Mouse (Mus musculus) liver, embryonic 12.5 days (tissue): ENCODE measurements around the gene Fpgs. TPM values are rescaled to one million over a fixed set of nuclear protein-coding genes. Genes with fewer than 3 reads are reported as not detected.

ENCODE experiments used
- ATAC-seq: fragments of 200-750 bp; cut with Nextera tagmentation; 2 replicates; pipeline ENCODE4 v1.8.0; 2017; ENCODE audit warnings: moderate number of reproducible peaks, mild to moderate bottlenecking, moderate library complexity
- H3K27ac ChIP-seq: fragments of 300-500 bp; sonication (generic); 2 replicates; pipeline ENCODE4 v1.5.1; 2016; ENCODE audit warnings: mild to moderate bottlenecking
- H3K27me3 ChIP-seq: fragments of 300-500 bp; sonication (generic); replicated peaks from 2 replicates; pipeline ENCODE4 v1.6.1; 2016; ENCODE audit warnings: mild to moderate bottlenecking, moderate library complexity
- H3K36me3 ChIP-seq: fragments of 300-500 bp; sonication (generic); 2 replicates; pipeline ENCODE4 v1.6.1; 2016; ENCODE audit warnings: mild to moderate bottlenecking, moderate library complexity
- H3K4me1 ChIP-seq: fragments of 300-500 bp; sonication (generic); 2 replicates; pipeline ENCODE4 v1.6.1; 2016
- H3K4me2 ChIP-seq: fragments of 300-500 bp; sonication (generic); 2 replicates; pipeline ENCODE4 v1.6.1; 2016; ENCODE audit warnings: mild to moderate bottlenecking, moderate library complexity
- H3K4me3 ChIP-seq: fragments of 300-500 bp; sonication (generic); 2 replicates; pipeline ENCODE4 v1.5.1; 2016; ENCODE audit warnings: mild to moderate bottlenecking, moderate library complexity
- H3K9ac ChIP-seq: fragments of 300-500 bp; sonication (generic); 2 replicates; pipeline ENCODE4 v1.6.1; 2016; ENCODE audit warnings: mild to moderate bottlenecking, moderate library complexity
- H3K9me3 ChIP-seq: fragments of 300-500 bp; sonication (generic); replicated peaks from 2 replicates; pipeline ENCODE4 v1.6.1; 2016; ENCODE audit warnings: mild to moderate bottlenecking, moderate library complexity
- WGBS: fragments of 180-500 bp; shearing (Covaris S2); methylation state at CpG from one replicate; pipeline ENCODE4 v1.1.7; 2016; ENCODE audit not compliant: insufficient replicate concordance; 5-methylcytosine and 5-hydroxymethylcytosine counted together
- polyA plus RNA-seq: library from polyadenylated mRNA; unstranded; fragments of >200 nt; fragmentation: Nextera tagmentation; extraction: Ambion mirVana; gene quantifications from 2 replicates; pipeline ENCODE4 v1.2.1, GENCODE M21; 2016

Gene Fpgs
- 32.8 and 35.8 TPM in 2 replicates for polyA plus RNA-seq

DNA sequence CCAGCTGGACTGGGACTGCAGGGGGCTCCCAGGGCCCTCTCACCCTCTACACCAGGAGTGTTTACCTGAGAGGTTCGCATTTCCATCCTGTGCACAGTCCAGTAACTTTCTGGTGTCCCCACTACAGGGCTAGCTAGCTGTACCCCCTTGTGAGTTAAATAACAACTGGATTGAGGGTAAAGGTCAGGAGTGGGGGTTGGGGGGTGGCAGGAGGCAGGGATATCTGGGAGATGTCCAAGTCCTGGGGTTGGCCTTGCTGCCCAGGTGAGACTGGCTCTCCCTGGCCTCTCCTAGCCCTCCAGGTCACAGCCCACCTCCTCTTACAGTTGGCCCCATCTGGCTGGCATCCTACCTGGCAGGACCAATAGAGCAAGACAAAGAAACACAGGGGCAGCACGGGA is at the start of gene Fpgs:
TSS of gene Fpgs (minus strand) at position 125 of the 401 bp plus-strand sequence.
- no peak within 1 kb of the TSS for H3K4me3 ChIP-seq
- no peak within 1 kb of the TSS for H3K9ac ChIP-seq
- no peaks in the 10 kb centered on the region for H3K27me3 ChIP-seq
- H3K9me3 ChIP-seq = no peaks in the 10 kb centered on the region
- H3K4me2 ChIP-seq = peak within 1 kb of the TSS; percentile 26; the same call in 1 of the 2 replicates
- 69% methylated on average over 2 of the region's 2 CpGs for WGBS
- peak; percentile 50 for ATAC-seq
- H3K36me3 ChIP-seq = peaks cover 73% of the 10 kb centered on the region
- peaks cover 10% of the 10 kb centered on the region for H3K4me1 ChIP-seq
- peak within 1 kb of the TSS; percentile 76 for H3K27ac ChIP-seq

DNA sequence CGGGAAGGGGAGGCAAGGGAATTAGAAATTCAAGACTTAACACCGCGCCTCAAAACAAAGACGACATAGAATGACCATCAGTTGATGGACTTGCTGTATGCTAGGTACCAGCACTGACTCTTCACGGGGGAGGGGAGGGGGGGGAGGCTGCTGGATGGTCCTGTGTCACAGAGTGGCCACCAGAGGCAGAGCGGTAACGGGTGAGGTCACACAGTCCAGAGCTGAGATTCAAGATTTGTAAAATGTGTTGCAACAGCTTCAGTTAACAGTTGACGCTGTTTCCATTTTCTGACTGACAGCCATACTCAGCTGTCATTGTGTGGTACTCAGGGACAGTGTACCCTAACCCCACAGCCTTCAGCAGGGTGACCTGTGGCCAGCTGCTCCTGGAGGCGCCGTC is 48.2 kb upstream of the Fpgs start:
- no peak overlapping the region for H3K4me3 ChIP-seq
- H3K36me3 ChIP-seq = peaks cover 31% of the 10 kb centered on the region
- 65% methylated on average over 10 of the region's 10 CpGs for WGBS
- no peaks in the 10 kb centered on the region for H3K9me3 ChIP-seq
- no peak for ATAC-seq
- no peak overlapping the region for H3K9ac ChIP-seq
- H3K4me1 ChIP-seq = peaks cover 4% of the 10 kb centered on the region; the same call in 1 of the 2 replicates
- H3K27ac ChIP-seq = no peak overlapping the region
- no peaks in the 10 kb centered on the region for H3K27me3 ChIP-seq
- no peak overlapping the region for H3K4me2 ChIP-seq

DNA sequence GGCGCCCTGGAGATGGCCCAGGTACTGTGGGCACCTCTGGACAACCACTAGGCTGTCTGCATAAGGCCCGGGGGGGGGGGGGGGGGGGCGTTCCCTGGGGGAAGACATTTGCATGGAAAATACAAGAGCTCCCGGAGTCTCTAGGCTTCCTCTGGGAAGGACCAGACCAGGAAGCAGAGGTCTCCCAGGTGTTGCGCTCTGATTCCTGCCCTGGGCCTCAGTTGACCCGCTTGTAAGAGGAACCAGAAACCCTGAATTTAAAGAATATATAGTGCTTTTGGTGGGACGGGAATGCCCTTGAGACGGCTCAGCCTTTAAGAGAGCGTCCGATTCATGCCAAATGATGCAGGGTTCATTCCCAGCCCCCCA is 47.7 kb upstream of the Fpgs start:
- no peak for ATAC-seq
- Histone ChIP-seq H3K36me3 (peaks cover 34% of the 10 kb centered on the region), H3K9me3 (no peaks in the 10 kb centered on the region), H3K27me3 (no peaks in the 10 kb centered on the region), H3K4me2 (peak overlapping the region; percentile 29), H3K9ac (no peak overlapping the region), H3K4me3 (peak overlapping the region; percentile 2; the same call in 1 of the 2 replicates), H3K27ac (no peak overlapping the region), H3K4me1 (peaks cover 1% of the 10 kb centered on the region; the same call in 1 of the 2 replicates)
- WGBS = 69% methylated on average over 9 of the region's 10 CpGs

DNA sequence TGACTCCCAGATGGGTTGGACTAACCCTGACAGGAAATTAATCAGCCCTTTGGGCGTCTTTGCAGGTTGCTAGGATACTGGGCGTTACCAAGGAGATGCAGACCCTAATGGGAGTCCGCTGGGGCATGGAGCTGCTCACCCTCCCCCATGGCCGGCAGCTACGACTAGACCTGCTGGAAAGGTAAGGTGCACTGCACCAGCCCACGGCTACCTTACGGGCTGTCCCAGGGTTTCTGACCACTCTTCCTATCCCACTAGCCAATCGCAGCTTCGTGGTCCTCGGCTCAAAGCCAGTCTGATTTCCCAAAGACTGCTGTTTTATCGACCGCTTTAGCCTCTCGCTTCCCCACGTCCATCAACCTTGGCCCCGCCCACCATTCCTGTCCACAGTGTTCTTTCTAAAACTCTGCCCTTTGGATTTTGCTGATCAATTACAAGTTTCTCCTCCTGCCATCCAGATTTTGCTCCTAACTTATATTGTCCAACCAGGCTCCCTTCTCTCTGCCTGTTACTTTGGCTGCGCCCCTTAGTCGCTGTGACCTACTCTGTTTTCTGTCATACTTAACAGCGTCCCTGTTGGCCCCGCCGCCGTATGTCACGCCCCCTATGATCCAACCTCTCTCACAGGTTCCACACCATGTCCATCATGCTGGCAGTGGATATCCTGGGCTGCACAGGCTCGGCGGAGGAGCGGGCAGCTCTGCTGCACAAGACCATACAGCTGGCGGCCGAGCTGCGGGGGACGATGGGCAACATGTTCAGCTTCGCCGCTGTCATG is 47.1 kb upstream of the Fpgs start:
- Histone ChIP-seq H3K9me3 (no peaks in the 10 kb centered on the region), H3K4me2 (peak overlapping the region; percentile 29), H3K27ac (no peak overlapping the region), H3K9ac (no peak overlapping the region), H3K4me1 (no peaks in the 10 kb centered on the region), H3K27me3 (no peaks in the 10 kb centered on the region), H3K4me3 (peak overlapping the region; percentile 2; the same call in 1 of the 2 replicates), H3K36me3 (peaks cover 38% of the 10 kb centered on the region)
- peak; percentile 56 for ATAC-seq
- whole genome bisulfite sequencing = 61% methylated on average over 31 of the region's 31 CpGs

DNA sequence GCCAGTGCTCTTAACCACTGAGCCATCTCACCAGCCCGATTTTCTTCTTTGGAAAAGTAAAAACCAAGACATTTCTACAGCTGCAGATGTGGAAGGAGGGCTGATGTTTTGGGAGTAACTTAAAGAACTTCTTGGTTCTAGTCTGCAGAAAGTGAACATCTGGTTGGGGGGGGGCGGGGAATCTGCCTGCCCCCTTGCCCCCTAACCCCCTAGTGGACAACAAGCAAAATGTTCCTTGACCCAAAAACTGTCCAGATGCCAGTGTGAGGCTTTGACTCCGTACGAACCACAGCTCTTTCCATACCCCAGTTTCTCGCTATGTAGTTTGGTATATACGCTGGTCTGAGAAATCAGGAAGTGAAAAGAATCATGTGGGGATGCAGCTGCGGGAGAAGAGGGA is 46.3 kb upstream of the Fpgs start:
- no peaks in the 10 kb centered on the region for H3K4me1 ChIP-seq
- H3K27me3 ChIP-seq = 0 out of 2 replicates have a peak, but pooled peaks cover 3% of the 10 kb centered on the region
- H3K9ac ChIP-seq = no peak overlapping the region
- peaks cover 46% of the 10 kb centered on the region for H3K36me3 ChIP-seq
- no peak overlapping the region for H3K4me3 ChIP-seq
- no peaks in the 10 kb centered on the region for H3K9me3 ChIP-seq
- whole genome bisulfite sequencing = 63% methylated on average over 7 of the region's 7 CpGs
- no peak overlapping the region for H3K27ac ChIP-seq
- no peak for ATAC-seq
- no peak overlapping the region for H3K4me2 ChIP-seq

DNA sequence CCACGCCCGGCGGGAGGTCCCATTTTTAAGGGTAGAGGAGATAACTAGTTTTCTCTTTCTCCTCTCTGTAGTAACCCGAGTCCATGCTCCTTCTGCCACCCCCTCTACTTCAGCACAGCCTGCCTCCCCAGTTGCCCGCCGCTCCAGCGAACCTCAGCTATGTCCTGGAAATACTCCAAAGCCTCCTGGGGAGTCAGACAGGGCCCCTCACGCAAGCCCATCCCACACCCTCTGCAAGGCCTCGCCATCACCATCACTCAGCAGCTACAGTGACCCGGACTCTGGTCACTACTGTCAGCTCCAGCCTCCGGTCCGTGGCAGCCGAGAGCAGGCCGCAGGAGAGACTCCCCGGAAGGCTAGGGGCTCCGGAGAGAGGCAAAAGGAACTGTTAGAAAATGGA is 45.1 kb upstream of the Fpgs start:
- WGBS = 79% methylated on average over 16 of the region's 16 CpGs
- Histone ChIP-seq H3K36me3 (peaks cover 38% of the 10 kb centered on the region), H3K27ac (no peak overlapping the region), H3K9ac (no peak overlapping the region), H3K4me3 (no peak overlapping the region), H3K4me1 (no peaks in the 10 kb centered on the region), H3K9me3 (no peaks in the 10 kb centered on the region), H3K4me2 (no peak overlapping the region), H3K27me3 (0 out of 2 replicates have a peak, but pooled peaks cover 3% of the 10 kb centered on the region)
- no peak for ATAC-seq

DNA sequence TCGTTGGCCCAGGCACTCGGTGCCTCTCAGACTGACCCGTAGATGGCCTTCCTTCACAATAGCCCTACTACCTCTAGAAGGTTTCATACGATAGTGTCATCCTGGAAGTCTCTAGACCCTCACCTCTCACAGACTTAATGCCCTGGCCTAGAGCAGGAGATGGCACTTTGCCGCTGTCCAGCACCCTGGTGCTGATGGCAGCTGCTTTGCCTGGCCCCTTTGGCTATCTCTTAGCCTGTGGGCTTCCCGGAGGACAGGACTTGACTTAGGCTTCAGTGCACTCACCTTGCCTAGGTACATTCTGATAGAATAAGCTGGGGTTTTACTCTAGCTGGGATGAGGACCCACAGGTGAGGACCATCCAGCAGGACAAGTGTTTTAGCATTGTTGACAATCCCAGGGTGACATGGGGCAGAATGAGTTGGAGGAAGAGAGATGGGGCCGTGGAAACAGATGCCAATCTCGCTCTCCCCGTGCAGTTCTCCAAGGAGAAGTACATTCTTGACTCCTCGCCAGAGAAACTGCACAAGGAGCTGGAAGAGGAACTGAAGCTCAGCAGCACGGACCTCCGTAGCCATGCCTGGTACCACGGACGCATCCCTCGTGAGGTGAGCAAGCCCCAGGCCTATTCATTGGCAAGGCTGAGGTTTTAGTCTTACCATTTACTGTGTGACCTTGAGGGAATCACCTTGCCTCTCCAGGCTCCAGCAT is 40.5 kb upstream of the Fpgs start:
- ATAC-seq = no peak
- WGBS = 62% methylated on average over 15 of the region's 15 CpGs
- Histone ChIP-seq H3K4me1 (peaks cover 11% of the 10 kb centered on the region), H3K27ac (no peak overlapping the region), H3K4me2 (no peak overlapping the region), H3K27me3 (peaks cover 36% of the 10 kb centered on the region), H3K9me3 (no peaks in the 10 kb centered on the region), H3K9ac (no peak overlapping the region), H3K36me3 (peaks cover 25% of the 10 kb centered on the region), H3K4me3 (no peak overlapping the region)

DNA sequence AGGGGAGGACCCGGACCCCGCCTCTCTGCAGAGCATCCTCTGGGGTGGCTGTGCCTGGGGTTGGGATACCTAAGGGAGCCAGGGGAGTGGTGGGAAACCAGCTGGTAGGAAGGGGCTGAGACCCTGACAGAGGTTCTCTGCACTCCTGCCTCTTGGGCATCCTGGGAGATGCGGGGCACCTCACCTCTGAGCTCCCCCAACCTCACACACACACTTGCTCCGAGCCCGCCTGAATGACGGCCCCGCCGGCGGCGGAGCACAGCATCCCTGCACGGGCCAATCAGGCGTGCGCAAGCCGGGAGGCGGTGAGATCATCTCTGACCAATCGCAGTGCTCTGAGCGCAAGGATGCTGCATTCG is 38.2 kb upstream of the Fpgs start:
- Histone ChIP-seq H3K36me3 (peaks cover 17% of the 10 kb centered on the region), H3K27me3 (peaks cover 36% of the 10 kb centered on the region), H3K9me3 (no peaks in the 10 kb centered on the region), H3K9ac (no peak overlapping the region), H3K4me2 (0 out of 2 replicates have a peak overlapping the region, but pooled peaks have one; percentile 69), H3K4me3 (no peak overlapping the region), H3K4me1 (peaks cover 11% of the 10 kb centered on the region), H3K27ac (no peak overlapping the region)
- ATAC-seq = no peak
- WGBS = 68% methylated on average over 18 of the region's 18 CpGs

DNA sequence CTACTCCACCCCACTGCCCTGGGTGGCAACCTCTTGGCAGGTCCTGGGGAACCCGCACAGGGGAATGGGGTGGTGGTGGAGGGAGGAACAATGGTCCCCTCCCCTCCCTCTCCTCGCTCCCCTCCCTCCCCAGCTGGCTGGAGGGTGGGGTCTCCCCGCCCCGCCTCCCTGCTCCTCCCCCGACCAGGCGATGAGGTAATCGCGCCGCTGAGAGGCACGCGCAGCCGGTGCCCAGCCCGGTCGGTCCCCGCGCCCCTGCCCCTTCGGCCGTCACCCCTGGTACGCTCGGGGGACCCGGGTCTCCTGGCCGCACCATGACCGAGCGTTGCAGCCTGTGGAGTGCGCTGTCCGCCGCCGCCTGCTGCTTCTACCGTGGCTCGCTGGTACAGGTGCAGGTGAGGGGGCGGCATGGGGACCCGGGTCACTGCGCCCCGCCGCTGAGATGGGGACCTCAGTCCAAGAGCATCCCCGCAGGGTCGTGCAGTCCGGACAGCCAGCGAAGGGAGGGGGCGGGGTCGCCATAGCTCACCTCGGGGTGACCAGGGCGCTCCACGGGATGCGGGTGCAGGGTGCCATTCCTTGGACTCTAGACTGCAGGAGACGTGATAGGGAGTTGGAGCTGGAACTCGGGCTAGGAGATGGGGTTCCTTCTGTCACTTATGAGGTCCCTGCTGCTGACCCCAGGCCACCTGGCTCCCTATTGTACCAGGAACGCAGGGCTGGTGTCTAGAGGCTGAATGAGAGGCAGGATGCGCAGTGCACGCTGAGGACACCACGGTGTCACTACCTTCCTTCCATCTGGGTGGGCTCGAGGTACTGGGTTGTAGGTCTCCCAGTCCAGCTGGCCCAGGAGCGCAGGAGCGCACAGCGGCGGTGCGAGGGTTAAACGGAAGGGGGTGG is 37.6 kb upstream of the Fpgs start:
- H3K27ac ChIP-seq = no peak overlapping the region
- H3K27me3 ChIP-seq = peaks cover 36% of the 10 kb centered on the region
- 20% methylated on average over 55 of the region's 58 CpGs for WGBS
- no peak overlapping the region; the same call in 1 of the 2 replicates for H3K9ac ChIP-seq
- H3K4me1 ChIP-seq = peaks cover 15% of the 10 kb centered on the region
- ATAC-seq = 0 out of 2 replicates have a peak, but pooled peaks have one; percentile 13
- H3K4me2 ChIP-seq = peak overlapping the region; percentile 69
- H3K4me3 ChIP-seq = peak overlapping the region; percentile 39
- peaks cover 14% of the 10 kb centered on the region for H3K36me3 ChIP-seq
- H3K9me3 ChIP-seq = no peaks in the 10 kb centered on the region

DNA sequence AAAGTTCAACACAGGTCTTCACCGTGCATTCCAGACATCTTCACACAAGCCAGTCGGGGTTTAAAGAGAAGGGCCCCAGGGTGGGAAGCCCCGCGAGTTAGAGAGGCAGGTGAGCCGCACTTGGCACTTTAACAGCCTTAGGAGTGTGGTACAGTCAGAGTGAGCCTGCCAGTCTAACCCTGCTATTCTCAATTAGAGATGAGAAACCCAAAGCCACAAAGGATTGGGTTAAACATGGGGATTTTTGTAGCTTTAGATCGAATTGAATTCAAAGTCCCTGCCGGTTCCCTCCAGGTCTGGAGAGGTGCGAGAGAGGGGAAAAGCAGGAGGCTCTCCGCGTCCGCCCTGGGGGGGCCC is 36.9 kb upstream of the Fpgs start, which contains the start of gene 6330409D20Rik:
TSS of gene 6330409D20Rik (minus strand) at position 101 of the 357 bp plus-strand sequence.
- H3K4me3 ChIP-seq = peak within 1 kb of the TSS; percentile 39
- no peak within 1 kb of the TSS; the same call in 1 of the 2 replicates for H3K9ac ChIP-seq
- peaks cover 8% of the 10 kb centered on the region for H3K36me3 ChIP-seq
- 28% methylated on average over 11 of the region's 11 CpGs for WGBS
- no peak for ATAC-seq
- H3K9me3 ChIP-seq = no peaks in the 10 kb centered on the region
- no peak within 1 kb of the TSS for H3K27ac ChIP-seq
- H3K4me2 ChIP-seq = peak within 1 kb of the TSS; percentile 69
- peaks cover 36% of the 10 kb centered on the region for H3K27me3 ChIP-seq
- H3K4me1 ChIP-seq = peaks cover 22% of the 10 kb centered on the region

DNA sequence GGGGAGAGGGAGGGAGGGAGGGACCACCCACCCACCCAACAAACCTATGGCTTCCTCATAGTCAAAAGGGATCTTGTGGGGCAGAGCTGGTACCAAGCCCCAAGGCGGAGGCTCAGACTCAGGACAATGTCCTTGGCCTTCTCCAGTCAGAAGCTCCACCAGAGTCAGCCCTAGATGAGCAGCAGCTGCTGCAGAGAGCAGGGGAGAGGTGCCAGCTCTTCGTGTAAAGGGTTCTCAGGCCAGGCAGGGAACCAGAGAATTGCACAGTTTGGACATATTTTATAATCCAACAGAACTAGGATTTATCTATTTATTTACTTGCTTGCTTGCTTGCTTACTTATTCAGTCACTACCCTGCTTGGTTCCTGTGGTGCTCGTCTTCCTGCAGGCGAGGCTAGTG is 35.4 kb upstream of the Fpgs start:
- H3K9me3 ChIP-seq = no peaks in the 10 kb centered on the region
- H3K9ac ChIP-seq = no peak overlapping the region
- no peak overlapping the region for H3K4me2 ChIP-seq
- H3K27ac ChIP-seq = no peak overlapping the region
- no peak for ATAC-seq
- peaks cover 33% of the 10 kb centered on the region for H3K27me3 ChIP-seq
- peaks cover 37% of the 10 kb centered on the region for H3K4me1 ChIP-seq
- no peaks in the 10 kb centered on the region for H3K36me3 ChIP-seq
- 66% methylated on average over 4 of the region's 4 CpGs for WGBS
- H3K4me3 ChIP-seq = no peak overlapping the region
